Mouse (Mus musculus) intestine, embryonic 15.5 days (tissue): ENCODE data around the gene Zfp579. TPM values are rescaled to one million over a fixed set of nuclear protein-coding genes. Genes with fewer than 3 reads are reported as not detected.
"Not testable (repeated sequence)": the region's sequence is repeated elsewhere in the genome, so short reads cannot be mapped to it uniquely, and the experiment has no call there.

Source experiments
- ATAC-seq: fragments of 200-750 bp; cut with Nextera tagmentation; 2 replicates; pipeline ENCODE4 v1.8.0; 2017; ENCODE audit warnings: moderate TSS enrichment, moderate library complexity
- H3K27ac ChIP-seq: fragments of 300-500 bp; sonication (generic); 2 replicates; pipeline ENCODE4 v1.5.1; 2015; ENCODE audit warnings: mild to moderate bottlenecking, inconsistent platforms
- H3K27me3 ChIP-seq: fragments of 300-500 bp; sonication (generic); replicated peaks from 2 replicates; pipeline ENCODE4 v1.6.1; 2015; ENCODE audit warnings: inconsistent platforms
- H3K36me3 ChIP-seq: fragments of 300-500 bp; sonication (generic); 2 replicates; pipeline ENCODE4 v1.6.1; 2015; ENCODE audit warnings: inconsistent platforms
- H3K4me1 ChIP-seq: fragments of 300-500 bp; sonication (generic); replicated peaks from 2 replicates; pipeline ENCODE4 v1.6.1; 2015; ENCODE audit warnings: inconsistent platforms
- H3K4me2 ChIP-seq: fragments of 300-500 bp; sonication (generic); replicated peaks from 2 replicates; pipeline ENCODE4 v1.6.1; 2015; ENCODE audit warnings: mild to moderate bottlenecking, inconsistent platforms
- H3K4me3 ChIP-seq: fragments of 300-500 bp; sonication (generic); replicated peaks from 2 replicates; pipeline ENCODE4 v1.5.1; 2015; ENCODE audit warnings: inconsistent platforms
- H3K9ac ChIP-seq: fragments of 300-500 bp; sonication (generic); 2 replicates; pipeline ENCODE4 v1.6.1; 2015; ENCODE audit warnings: inconsistent platforms
- H3K9me3 ChIP-seq: fragments of 300-500 bp; sonication (generic); 2 replicates; pipeline ENCODE4 v1.6.1; 2016; ENCODE audit warnings: inconsistent platforms
- WGBS: fragments of 180-500 bp; shearing (Covaris S2); methylation state at CpG from one replicate; pipeline ENCODE4 v1.1.7; 2015; 5-methylcytosine and 5-hydroxymethylcytosine counted together
- polyA plus RNA-seq: library from polyadenylated mRNA; unstranded; fragments of >200 nt; fragmentation: Nextera tagmentation; extraction: Ambion mirVana; gene quantifications from 2 replicates; pipeline ENCODE4 v1.2.1, GENCODE M21; 2015

Gene Zfp579
- polyA plus RNA-seq, 1 experiment from 2014 or later: 24.6 TPM

DNA sequence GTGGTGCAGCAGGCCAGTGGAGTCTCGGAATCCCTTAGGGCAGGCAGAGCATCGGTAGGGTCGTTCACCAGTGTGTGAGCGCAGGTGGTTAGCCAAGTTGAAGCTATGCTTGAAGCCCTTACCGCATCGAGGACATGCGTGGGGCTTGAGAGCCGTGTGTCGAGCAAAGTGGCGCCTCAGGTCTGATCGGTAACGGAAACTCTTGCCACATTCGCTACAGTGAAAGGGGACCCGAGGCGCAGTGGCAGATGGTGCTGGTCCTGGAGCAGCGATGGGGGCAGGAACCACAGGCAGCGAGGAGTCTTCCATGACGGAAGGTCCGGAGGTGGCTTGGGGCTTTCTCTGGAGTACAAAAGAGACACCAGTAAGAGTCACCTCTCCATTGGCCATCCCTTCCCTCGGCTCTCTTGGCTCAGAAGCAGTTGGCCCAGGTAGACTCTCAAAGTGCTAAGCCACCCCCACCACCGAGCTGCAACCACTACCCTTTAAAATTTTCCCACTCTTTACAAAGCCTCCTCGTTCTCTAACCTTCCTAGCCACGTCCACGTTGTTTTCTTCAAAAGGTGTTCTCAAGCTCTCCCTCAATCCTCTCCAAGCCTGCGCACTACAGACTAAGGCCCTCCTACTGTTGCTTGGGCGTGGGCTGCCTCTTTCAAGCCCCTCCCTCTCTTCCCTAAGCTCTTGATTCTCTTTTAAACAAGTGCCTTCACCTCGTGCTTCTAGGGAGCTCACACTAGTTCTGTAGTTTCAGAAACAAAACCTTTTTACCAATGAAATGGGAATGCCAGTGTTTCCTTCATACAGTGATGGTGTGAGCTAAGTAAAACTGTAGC lies 16.9 kb upstream of the Zfp579 start:
- peak overlapping the region; percentile 66; the same call in 1 of the 2 replicates for H3K4me2 ChIP-seq
- no peaks in the 10 kb centered on the region for H3K27me3 ChIP-seq
- no peak overlapping the region for H3K27ac ChIP-seq
- H3K9me3 ChIP-seq: no peaks in the 10 kb centered on the region
- H3K36me3 ChIP-seq: peaks cover 47% of the 10 kb centered on the region
- WGBS: 87% methylated on average over 27 of the region's 27 CpGs
- H3K4me1 ChIP-seq: 0 out of 2 replicates have a peak, but pooled peaks cover 2% of the 10 kb centered on the region
- no peak overlapping the region for H3K9ac ChIP-seq
- 0 out of 2 replicates have a peak overlapping the region, but pooled peaks have one; percentile 68 for H3K4me3 ChIP-seq
- ATAC-seq: no peak

DNA sequence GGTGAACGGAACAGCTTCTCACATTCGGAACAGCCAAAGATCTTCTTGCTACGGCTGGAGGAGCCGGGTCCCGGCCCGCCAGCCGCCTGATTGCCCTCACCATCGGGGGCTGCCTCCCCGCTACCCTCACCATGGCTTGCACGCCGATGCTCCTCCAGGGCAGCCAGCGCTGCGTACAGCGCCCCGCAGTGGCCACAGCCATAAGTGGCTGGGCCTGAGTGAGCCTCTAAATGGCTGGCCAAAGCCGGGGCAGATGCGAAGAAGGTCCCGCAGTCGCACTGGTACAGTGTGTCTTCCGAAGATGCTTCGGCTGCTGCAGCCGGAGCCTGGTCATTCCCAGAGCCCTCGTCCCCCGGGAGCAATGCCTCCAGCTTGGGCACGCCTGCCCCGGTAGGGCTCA lies 12.3 kb upstream of the Zfp579 start:
- no peak overlapping the region for H3K4me3 ChIP-seq
- no peaks in the 10 kb centered on the region for H3K27me3 ChIP-seq
- H3K9me3 ChIP-seq: no peaks in the 10 kb centered on the region
- H3K4me1 ChIP-seq: no peaks in the 10 kb centered on the region
- no peak for ATAC-seq
- peaks cover 55% of the 10 kb centered on the region for H3K36me3 ChIP-seq
- no peak overlapping the region for H3K9ac ChIP-seq
- WGBS: 98% methylated on average over 26 of the region's 26 CpGs
- H3K4me2 ChIP-seq: no peak overlapping the region
- no peak overlapping the region for H3K27ac ChIP-seq

DNA sequence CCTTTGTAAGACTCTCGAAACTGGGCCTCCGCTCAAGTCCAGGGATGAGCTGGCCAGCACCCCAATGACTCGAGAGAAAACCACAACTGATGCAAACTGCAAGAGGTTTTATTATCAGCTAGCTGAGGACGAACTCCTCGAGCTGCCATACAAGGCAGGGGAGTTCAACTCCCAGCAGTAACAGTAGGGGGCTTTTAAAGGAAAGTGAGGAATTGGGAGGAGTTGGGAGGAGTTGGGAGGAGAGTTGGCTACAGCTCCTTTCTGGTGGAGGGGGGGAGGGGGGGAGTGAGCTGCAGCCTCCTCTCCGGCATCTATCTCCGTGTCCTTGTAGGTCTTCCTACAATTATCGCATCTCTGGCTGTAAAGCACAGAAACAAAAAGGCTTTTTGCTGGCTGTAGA lies 6.9 kb upstream of the Zfp579 start:
- not testable (repeated sequence) for H3K9ac ChIP-seq, H3K27ac ChIP-seq, H3K27me3 ChIP-seq, H3K9me3 ChIP-seq, H3K4me3 ChIP-seq, H3K4me2 ChIP-seq, H3K4me1 ChIP-seq, ATAC-seq
- H3K36me3 ChIP-seq: peaks cover 16% of the 10 kb centered on the region
- 67% methylated on average over 8 of the region's 8 CpGs for WGBS

DNA sequence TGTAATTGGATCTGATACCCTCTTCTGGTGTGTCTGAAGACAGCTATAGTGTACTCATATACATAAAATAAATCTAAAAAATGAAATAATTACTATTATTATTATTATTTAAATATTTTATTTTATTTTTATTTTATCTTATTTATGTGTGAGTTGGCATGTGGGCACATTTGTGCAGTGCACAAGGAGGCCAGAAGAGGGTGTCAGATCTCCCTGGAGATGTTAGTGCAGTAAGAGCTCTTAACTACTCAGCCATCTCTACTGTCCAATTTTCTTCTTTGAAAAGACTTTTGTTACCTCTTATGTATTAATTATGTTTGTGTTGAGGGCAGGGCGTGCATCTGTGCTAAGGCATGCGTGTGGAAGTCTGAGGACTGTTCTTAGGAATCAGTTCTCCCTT lies 3.9 kb upstream of the Zfp579 start:
- no peak for ATAC-seq
- H3K4me1 ChIP-seq: peaks cover 11% of the 10 kb centered on the region
- WGBS: 56% methylated on average over 2 of the region's 2 CpGs
- no peak overlapping the region for H3K4me2 ChIP-seq
- no peaks in the 10 kb centered on the region for H3K27me3 ChIP-seq
- H3K27ac ChIP-seq: no peak overlapping the region
- no peaks in the 10 kb centered on the region for H3K9me3 ChIP-seq
- no peak overlapping the region for H3K4me3 ChIP-seq
- H3K36me3 ChIP-seq: no peaks in the 10 kb centered on the region
- no peak overlapping the region for H3K9ac ChIP-seq

DNA sequence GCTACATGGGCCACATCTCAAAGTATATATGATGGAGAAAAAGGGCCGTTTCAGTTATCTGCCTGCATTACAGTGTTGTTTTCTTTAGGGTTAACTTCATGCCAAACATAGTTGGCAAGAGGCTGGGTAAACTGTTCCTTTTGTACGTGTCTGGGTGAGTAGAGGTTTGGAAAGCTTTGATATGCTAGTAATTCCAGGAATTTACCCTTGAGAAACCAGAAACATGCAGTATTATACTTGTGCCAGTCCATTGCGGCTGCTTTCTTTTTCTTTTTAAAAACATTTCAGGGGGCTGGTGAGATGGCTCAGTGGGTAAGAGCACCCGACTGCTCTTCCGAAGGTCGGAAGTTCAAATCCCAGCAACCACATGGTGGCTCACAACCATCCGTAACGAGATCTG lies 976 bp upstream of the Zfp579 start:
- 66% methylated on average over 8 of the region's 8 CpGs for WGBS
- Histone ChIP-seq H3K4me1 (peaks cover 16% of the 10 kb centered on the region), H3K4me2 (peak overlapping the region; percentile 80), H3K9me3 (no peaks in the 10 kb centered on the region), H3K27me3 (no peaks in the 10 kb centered on the region), H3K4me3 (peak overlapping the region; percentile 72; the same call in 1 of the 2 replicates), H3K27ac (no peak overlapping the region; the same call in 1 of the 2 replicates), H3K36me3 (peaks cover 17% of the 10 kb centered on the region; the same call in 1 of the 2 replicates), H3K9ac (no peak overlapping the region)
- no peak for ATAC-seq

DNA sequence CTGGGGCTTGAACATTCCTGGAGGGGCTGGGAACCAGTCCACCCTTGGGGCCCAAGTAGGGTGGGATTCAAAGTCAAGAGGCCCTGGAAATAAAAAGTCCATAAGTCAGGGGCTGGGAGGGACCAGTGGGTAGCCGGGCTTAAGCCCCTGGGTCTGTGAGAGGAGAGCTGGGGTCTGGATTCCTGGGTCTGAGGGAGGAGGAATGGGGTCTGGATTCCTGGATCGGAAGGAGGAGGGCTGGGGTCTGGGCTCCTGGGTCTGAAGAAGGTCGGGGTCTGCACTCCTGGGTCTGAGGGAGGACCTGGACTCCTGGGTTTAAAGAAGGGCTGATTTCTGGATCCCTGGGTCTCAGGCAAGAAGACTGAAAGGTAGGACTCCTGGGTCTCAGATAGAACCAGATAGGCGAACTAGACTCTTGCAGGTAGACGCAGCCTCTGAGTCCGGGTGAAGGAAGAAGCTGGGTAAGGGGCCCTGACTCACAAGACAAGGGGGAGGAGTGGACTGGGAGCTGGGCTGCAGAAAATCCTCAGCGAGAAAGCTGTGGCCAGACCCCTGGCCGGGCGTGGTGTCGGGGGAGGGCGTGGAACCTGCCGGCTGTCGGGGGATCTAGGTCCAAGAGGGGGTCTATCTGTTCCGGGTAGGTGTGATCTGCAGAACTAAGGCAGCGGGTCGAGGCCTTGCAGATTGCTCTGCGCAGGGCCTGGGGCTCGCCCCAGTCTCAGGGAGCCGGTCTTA lies 523 bp downstream of the Zfp579 start:
- no peaks in the 10 kb centered on the region for H3K9me3 ChIP-seq
- ATAC-seq: peak; percentile 2
- 4% methylated on average over 19 of the region's 19 CpGs for WGBS
- peak overlapping the region; percentile 45; the same call in 1 of the 2 replicates for H3K27ac ChIP-seq
- peak overlapping the region; percentile 75 for H3K9ac ChIP-seq
- H3K4me3 ChIP-seq: peak overlapping the region; percentile 72
- peaks cover 17% of the 10 kb centered on the region; the same call in 1 of the 2 replicates for H3K36me3 ChIP-seq
- H3K4me2 ChIP-seq: peak overlapping the region; percentile 80
- peaks cover 16% of the 10 kb centered on the region for H3K4me1 ChIP-seq
- H3K27me3 ChIP-seq: no peaks in the 10 kb centered on the region

DNA sequence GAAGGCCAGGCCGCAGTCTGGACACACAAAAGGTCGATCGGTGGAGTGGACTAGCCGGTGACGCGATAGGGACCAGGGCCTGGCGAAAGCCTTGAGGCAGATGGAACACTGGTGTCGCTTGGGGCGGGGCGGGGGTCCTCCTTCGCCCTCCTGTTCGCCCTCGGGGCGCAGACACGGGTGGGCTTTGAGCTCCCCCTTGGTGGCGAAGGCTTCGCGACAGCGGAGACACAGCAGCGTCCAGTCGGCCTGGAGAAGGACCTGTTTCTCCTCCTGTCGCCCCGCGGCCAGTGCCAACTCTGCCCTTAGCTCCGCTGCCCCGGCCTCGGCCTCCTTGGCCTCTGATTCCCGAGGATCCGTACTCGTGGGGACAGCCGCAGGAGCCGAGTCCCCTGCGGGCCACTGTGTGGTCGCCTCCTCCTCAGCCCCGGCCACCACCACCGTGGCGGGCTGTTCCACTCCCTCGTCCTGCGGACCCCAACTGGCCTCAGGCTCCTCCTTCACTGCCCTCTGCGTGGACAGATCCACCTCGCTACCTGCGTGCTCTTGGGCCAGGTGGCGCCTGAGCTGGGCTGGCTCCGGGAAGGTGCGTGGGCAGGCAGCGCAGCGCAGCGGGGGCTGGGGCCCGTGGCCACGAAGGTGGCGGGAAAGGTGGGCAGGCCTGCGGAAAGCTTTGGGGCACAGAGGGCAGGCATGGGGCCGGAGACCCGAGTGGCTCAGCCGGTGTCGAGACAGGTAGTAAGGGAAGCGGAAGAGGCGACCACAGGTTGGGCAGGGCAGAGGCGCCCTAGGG lies 1.8 kb downstream of the Zfp579 start:
- Histone ChIP-seq H3K4me2 (peak overlapping the region; percentile 80; the same call in 1 of the 2 replicates), H3K9ac (no peak overlapping the region), H3K9me3 (no peaks in the 10 kb centered on the region), H3K4me3 (no peak overlapping the region), H3K4me1 (peaks cover 16% of the 10 kb centered on the region), H3K27me3 (no peaks in the 10 kb centered on the region), H3K36me3 (peaks cover 17% of the 10 kb centered on the region; the same call in 1 of the 2 replicates), H3K27ac (no peak overlapping the region)
- no peak for ATAC-seq
- WGBS: 62% methylated on average over 59 of the region's 59 CpGs

DNA sequence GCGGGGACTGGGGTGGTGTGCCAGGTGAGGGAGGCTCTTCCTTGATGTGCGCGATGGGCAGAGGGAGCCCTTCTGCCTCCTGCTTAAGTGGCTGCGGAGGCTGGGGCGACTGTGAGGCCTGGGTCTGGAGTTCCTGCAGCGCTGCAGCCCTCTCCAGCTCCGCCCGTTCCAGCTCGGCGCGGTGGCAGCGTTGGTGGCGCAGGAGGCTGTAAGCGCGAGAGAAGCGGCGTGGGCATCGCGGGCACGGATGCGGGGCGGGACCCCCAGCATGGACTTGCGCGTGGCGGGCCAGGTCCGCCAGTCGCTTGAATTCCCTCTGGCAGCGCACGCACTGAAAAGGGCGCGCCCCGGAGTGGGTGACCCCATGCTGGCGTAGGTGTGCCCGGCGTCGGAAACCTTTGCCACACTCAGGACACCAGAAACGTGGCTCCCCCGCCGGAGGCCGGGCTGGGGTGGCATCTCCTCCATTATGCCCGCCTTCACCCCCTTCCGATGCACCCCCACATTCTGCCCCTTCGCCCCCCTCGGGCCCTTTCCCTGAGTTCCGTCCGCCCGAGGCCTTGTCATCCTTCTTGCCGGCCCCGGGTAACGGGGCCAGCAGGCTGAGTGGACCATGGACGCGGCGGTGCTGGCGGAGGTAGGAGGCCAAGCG lies 2.5 kb downstream of the Zfp579 start:
- H3K4me3 ChIP-seq: no peak overlapping the region
- H3K4me1 ChIP-seq: peaks cover 16% of the 10 kb centered on the region
- ATAC-seq: no peak
- WGBS: 49% methylated on average over 53 of the region's 55 CpGs
- no peak overlapping the region for H3K4me2 ChIP-seq
- H3K27me3 ChIP-seq: no peaks in the 10 kb centered on the region
- peaks cover 17% of the 10 kb centered on the region; the same call in 1 of the 2 replicates for H3K36me3 ChIP-seq
- H3K9ac ChIP-seq: no peak overlapping the region
- no peaks in the 10 kb centered on the region for H3K9me3 ChIP-seq
- H3K27ac ChIP-seq: no peak overlapping the region

DNA sequence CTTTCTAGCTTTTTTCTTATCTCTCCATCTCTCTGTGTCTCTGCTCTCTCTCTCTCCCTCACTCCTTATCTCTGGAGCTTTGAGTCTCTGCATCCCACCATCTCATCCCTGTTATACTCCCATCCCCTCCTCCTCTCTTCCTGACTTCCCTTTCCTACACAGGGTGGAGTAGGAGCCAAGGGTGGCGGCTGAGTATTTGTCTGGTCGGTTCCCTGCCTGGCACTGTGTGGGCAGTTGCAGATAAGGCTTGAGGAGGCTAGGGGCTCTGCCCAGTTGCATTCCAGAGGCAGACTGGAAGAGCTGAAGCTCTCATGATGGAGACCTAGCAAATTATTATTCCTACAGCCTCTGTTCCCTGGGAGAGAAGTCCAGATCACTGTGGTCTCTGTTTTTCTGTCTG lies 7.7 kb downstream of the Zfp579 start:
- ATAC-seq: peak; percentile 61; the same call in 1 of the 2 replicates
- H3K27ac ChIP-seq: no peak overlapping the region
- no peak overlapping the region for H3K4me2 ChIP-seq
- H3K4me3 ChIP-seq: no peak overlapping the region
- H3K9ac ChIP-seq: no peak overlapping the region
- H3K36me3 ChIP-seq: peaks cover 10% of the 10 kb centered on the region; the same call in 1 of the 2 replicates
- H3K9me3 ChIP-seq: no peaks in the 10 kb centered on the region
- H3K4me1 ChIP-seq: no peaks in the 10 kb centered on the region
- no peaks in the 10 kb centered on the region for H3K27me3 ChIP-seq
- 46% methylated on average over 2 of the region's 2 CpGs for WGBS

DNA sequence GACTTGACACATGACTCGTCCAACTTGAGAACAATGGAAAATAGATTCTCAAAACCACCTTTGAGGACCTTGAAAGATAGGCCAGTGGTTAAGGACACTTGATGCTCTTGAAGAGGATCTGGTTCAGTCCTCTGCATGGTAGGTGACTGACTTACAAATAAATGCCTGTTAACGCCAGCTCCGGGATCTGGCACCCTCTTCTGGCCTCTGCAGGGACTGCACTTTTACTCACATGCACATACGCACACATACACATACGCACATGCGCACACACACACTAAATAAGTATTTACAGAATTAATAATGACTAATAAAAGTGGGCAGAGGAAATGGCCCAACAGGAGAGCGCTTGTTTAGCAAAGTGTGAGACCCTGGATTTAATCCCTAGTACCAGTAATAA lies 19.1 kb downstream of the Zfp579 start:
- H3K4me1 ChIP-seq: no peaks in the 10 kb centered on the region
- no peaks in the 10 kb centered on the region for H3K9me3 ChIP-seq
- H3K27me3 ChIP-seq: no peaks in the 10 kb centered on the region
- H3K9ac ChIP-seq: no peak overlapping the region
- no peaks in the 10 kb centered on the region for H3K36me3 ChIP-seq
- H3K4me3 ChIP-seq: no peak overlapping the region
- ATAC-seq: no peak
- WGBS: 91% methylated on average over 7 of the region's 7 CpGs
- no peak overlapping the region for H3K27ac ChIP-seq
- H3K4me2 ChIP-seq: no peak overlapping the region

DNA sequence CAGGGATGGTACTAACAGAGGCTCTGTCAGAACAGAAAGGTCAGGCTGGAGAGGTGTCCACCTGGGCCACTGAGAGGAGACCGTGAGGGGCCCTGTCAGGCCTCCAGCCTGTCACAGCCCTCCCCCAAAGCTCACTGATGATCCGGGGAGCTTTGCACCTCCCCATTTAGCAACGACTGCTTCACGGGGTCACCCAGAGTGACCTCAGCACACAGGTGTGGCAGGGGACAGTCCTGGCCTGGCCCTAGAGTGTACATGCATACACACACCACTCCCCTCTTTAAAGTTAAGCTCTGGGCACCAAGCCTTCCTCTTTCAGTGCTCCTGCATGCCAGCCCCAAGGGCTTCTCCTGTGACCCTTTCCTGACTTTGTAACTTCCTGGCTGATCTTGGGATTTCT lies 20.5 kb downstream of the Zfp579 start:
- Histone ChIP-seq H3K4me1 (no peaks in the 10 kb centered on the region), H3K4me2 (no peak overlapping the region), H3K9ac (no peak overlapping the region), H3K4me3 (no peak overlapping the region), H3K27me3 (no peaks in the 10 kb centered on the region), H3K27ac (no peak overlapping the region), H3K36me3 (no peaks in the 10 kb centered on the region), H3K9me3 (no peaks in the 10 kb centered on the region)
- 44% methylated on average over 4 of the region's 4 CpGs for WGBS
- no peak for ATAC-seq
